Mouse (Mus musculus): ENCODE results near the gene Il6st. TPM values are rescaled to one million over a fixed set of nuclear protein-coding genes. Genes with fewer than 3 reads are reported as not detected.

The Il6st gene
- polyA plus RNA-seq, 2 experiments = 34.3 to 40.3 TPM

DNA sequence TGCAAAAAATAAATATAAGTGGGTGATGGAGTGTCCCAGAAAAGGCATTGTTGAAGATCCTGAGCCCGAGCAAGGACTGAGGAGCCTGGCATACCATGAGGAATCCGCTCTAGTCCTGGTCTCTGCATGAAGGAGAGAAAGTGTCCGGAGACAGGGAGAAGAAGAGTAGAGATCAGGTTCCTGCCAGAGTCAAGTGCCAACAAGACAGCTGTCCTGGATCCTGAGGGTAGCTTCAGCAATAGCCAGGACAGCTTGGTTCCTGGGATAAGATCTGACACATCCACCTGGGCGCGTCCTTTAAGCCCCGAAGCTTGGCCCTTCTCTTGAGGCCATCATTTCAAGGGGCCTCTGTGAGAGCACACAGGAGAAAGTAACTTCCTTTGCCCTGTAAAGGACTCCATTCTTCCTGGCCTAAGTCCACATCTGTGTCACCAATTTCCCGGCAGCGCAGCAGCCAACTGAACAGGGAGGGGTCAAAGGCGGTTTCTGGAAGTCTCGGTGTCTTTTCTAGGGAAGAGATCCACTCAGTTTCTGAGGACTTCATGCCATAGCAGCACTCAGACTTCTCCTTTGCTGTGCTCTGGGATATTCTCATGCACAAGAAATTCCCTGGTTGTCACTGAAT lies 59.6 kb downstream of the Il6st start:
- Histone ChIP-seq H3K4me1 (ENCODE audit: control insufficient read depth, insufficient read depth, low read length) (no peaks in the 10 kb centered on the region), H3K4me3 (replicated peaks; ENCODE audit: low read length) (no peak overlapping the region), H3K9me3 (ENCODE audit: control insufficient read depth, low read length) (peaks cover under 1% of the 10 kb centered on the region; the same call in 1 of the 2 replicates), H3K4me2 (replicated peaks; ENCODE audit: low read depth, low read length, severe bottlenecking) (no peak overlapping the region), H3K27me3 (ENCODE audit: control insufficient read depth, insufficient read depth, low read length) (no peaks in the 10 kb centered on the region), H3K36me3 (ENCODE audit: control insufficient read depth, insufficient read depth, low read length) (no peaks in the 10 kb centered on the region), H3K9ac (ENCODE audit: low read depth, low read length, severe bottlenecking) (no peak overlapping the region), H3K27ac (replicated peaks; ENCODE audit: low read depth, low read length) (no peak overlapping the region)
- ATAC-seq (ENCODE audit: low FRiP score, low read depth) = no peak
- no peak for TF ChIP-seq POLR2A (IDR thresholded peaks at IDR 0.05; ENCODE audit: borderline replicate concordance, extremely low read depth, insufficient read depth, insufficient read length)
- DNase-seq (ENCODE audit: low spot score) = no peak
- 88% methylated on average over 10 of the region's 10 CpGs for WGBS

DNA sequence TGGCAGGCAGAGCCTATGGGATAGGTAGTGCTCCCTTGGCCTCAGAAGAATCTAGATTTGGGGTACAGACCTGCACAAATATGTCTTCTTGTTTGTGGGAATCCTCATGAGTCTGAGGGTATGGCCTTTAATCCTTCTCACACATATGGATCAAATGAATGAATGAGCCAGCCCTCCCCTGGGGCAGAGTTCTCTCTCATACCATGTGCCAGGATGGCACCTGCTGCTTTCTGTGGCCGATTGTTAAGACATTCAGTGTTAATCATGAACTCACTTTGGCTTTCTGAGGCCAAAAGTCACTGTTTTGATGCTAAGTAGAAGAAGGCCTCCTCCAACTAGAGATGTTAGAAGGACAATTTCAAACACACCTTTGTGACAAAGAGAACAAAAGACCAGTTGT lies 63.3 kb downstream of the Il6st start:
- Histone ChIP-seq H3K4me1 (ENCODE audit: control insufficient read depth, insufficient read depth, low read length) (no peaks in the 10 kb centered on the region), H3K9ac (ENCODE audit: low read depth, low read length, severe bottlenecking) (no peak overlapping the region), H3K4me2 (replicated peaks; ENCODE audit: low read depth, low read length, severe bottlenecking) (no peak overlapping the region), H3K36me3 (ENCODE audit: control insufficient read depth, insufficient read depth, low read length) (no peaks in the 10 kb centered on the region), H3K27ac (replicated peaks; ENCODE audit: low read depth, low read length) (no peak overlapping the region), H3K27me3 (ENCODE audit: control insufficient read depth, insufficient read depth, low read length) (no peaks in the 10 kb centered on the region), H3K9me3 (ENCODE audit: control insufficient read depth, low read length) (no peaks in the 10 kb centered on the region), H3K4me3 (replicated peaks; ENCODE audit: low read length) (no peak overlapping the region)
- 40% methylated on average over 1 of the region's 1 CpGs for WGBS
- DNase-seq (ENCODE audit: low spot score) (no peak), ATAC-seq (ENCODE audit: low FRiP score, low read depth) (no peak)
- TF ChIP-seq POLR2A (IDR thresholded peaks at IDR 0.05; ENCODE audit: borderline replicate concordance, extremely low read depth, insufficient read depth, insufficient read length) = no peak

DNA sequence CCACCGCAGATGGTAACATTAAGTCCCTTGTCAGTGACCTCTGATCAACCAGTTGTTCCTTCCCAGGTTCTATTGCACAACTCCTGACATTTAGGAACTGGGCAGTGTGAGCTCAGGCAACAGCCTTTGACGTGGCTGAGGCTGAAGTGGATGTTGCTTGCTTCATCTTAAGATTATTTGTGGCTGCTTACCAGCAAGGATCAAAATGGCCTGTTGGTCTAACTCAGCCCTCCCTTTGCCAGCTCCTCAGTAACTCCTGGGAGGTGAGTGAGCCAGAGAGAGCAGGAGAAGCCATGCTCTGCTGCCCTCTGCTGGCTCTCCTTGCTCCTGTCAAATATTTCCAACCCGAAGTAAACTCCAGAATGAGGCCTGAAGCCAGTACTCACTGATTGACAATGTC lies 66.0 kb downstream of the Il6st start:
- no peak overlapping the region for H3K9ac ChIP-seq (ENCODE audit: low read depth, low read length, severe bottlenecking)
- no peaks in the 10 kb centered on the region for H3K4me1 ChIP-seq (ENCODE audit: control insufficient read depth, insufficient read depth, low read length)
- H3K9me3 ChIP-seq (ENCODE audit: control insufficient read depth, low read length) = no peaks in the 10 kb centered on the region
- H3K27ac ChIP-seq (replicated peaks; ENCODE audit: low read depth, low read length) = no peak overlapping the region
- no peak for TF ChIP-seq POLR2A (IDR thresholded peaks at IDR 0.05; ENCODE audit: borderline replicate concordance, extremely low read depth, insufficient read depth, insufficient read length)
- DNase-seq (ENCODE audit: low spot score) (peak; percentile 91), ATAC-seq (ENCODE audit: low FRiP score, low read depth) (peak; percentile 32; the same call in 1 of the 2 replicates)
- H3K27me3 ChIP-seq (ENCODE audit: control insufficient read depth, insufficient read depth, low read length) = no peaks in the 10 kb centered on the region
- H3K36me3 ChIP-seq (ENCODE audit: control insufficient read depth, insufficient read depth, low read length) = no peaks in the 10 kb centered on the region
- H3K4me2 ChIP-seq (replicated peaks; ENCODE audit: low read depth, low read length, severe bottlenecking) = no peak overlapping the region
- no peak overlapping the region for H3K4me3 ChIP-seq (replicated peaks; ENCODE audit: low read length)
- 38% methylated on average over 3 of the region's 3 CpGs for WGBS

DNA sequence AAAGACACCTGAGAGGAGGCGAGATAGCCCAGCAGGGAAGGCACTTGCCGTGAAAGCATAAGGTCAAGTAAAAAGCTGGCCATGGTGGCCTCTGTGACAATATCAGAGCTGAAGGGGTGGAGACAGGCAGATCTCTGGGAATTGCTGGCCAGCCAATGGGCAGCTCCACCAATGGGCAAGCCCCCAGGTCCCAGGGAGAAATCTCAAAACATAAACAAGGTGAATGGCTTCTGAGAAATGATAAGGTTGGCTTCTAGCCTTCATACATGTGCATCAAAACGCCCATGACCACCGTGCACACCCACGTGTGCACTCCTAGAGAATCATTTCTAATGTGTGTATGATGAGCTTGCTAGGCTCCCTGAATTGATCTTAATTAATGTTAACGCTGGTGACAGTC lies 68.4 kb downstream of the Il6st start:
- Histone ChIP-seq H3K9ac (ENCODE audit: low read depth, low read length, severe bottlenecking) (no peak overlapping the region), H3K4me2 (replicated peaks; ENCODE audit: low read depth, low read length, severe bottlenecking) (no peak overlapping the region), H3K36me3 (ENCODE audit: control insufficient read depth, insufficient read depth, low read length) (no peaks in the 10 kb centered on the region), H3K4me3 (replicated peaks; ENCODE audit: low read length) (no peak overlapping the region), H3K27me3 (ENCODE audit: control insufficient read depth, insufficient read depth, low read length) (no peaks in the 10 kb centered on the region), H3K9me3 (ENCODE audit: control insufficient read depth, low read length) (no peaks in the 10 kb centered on the region), H3K27ac (replicated peaks; ENCODE audit: low read depth, low read length) (no peak overlapping the region), H3K4me1 (ENCODE audit: control insufficient read depth, insufficient read depth, low read length) (no peaks in the 10 kb centered on the region)
- ATAC-seq (ENCODE audit: low FRiP score, low read depth) (no peak), DNase-seq (ENCODE audit: low spot score) (no peak)
- WGBS = 81% methylated on average over 6 of the region's 6 CpGs
- TF ChIP-seq POLR2A (IDR thresholded peaks at IDR 0.05; ENCODE audit: borderline replicate concordance, extremely low read depth, insufficient read depth, insufficient read length) = no peak

DNA sequence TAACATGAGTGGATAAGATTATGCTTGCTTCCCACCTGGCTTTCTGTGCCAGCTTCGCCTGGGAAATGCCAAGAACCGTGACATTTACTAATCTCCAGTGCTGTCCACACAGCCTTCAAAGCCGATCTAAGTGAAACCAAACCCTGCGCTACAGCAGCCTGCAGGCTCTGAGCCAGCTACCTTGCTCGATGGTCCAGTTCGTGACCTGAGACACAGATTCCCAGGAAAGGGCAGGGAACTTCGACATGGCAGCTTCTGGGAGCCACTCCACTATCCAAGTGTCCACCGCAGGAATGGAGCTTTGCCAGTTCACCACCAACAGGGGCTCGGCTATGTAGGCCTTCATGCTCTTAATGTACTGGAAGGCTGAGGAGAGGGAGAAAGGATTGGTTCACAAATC lies 69.7 kb downstream of the Il6st start:
- Histone ChIP-seq H3K4me1 (ENCODE audit: control insufficient read depth, insufficient read depth, low read length) (no peaks in the 10 kb centered on the region), H3K27ac (replicated peaks; ENCODE audit: low read depth, low read length) (no peak overlapping the region), H3K9ac (ENCODE audit: low read depth, low read length, severe bottlenecking) (no peak overlapping the region), H3K4me2 (replicated peaks; ENCODE audit: low read depth, low read length, severe bottlenecking) (no peak overlapping the region), H3K4me3 (replicated peaks; ENCODE audit: low read length) (no peak overlapping the region), H3K36me3 (ENCODE audit: control insufficient read depth, insufficient read depth, low read length) (no peaks in the 10 kb centered on the region), H3K27me3 (ENCODE audit: control insufficient read depth, insufficient read depth, low read length) (no peaks in the 10 kb centered on the region), H3K9me3 (ENCODE audit: control insufficient read depth, low read length) (no peaks in the 10 kb centered on the region)
- ATAC-seq (ENCODE audit: low FRiP score, low read depth) (no peak), DNase-seq (ENCODE audit: low spot score) (no peak)
- no peak for TF ChIP-seq POLR2A (IDR thresholded peaks at IDR 0.05; ENCODE audit: borderline replicate concordance, extremely low read depth, insufficient read depth, insufficient read length)
- 64% methylated on average over 9 of the region's 9 CpGs for WGBS

All from limb, embryonic 14.5 days (tissue).